Mouse (Mus musculus) cerebellum, adult 9-10 months (tissue): ENCODE measurements around the gene Mmaa.
A peak's percentile ranks its signal among the peaks of the same experiment; 100 is the strongest.

Source experiments
- DNase-seq: peaks from one replicate; pipeline ENCODE4 v3.0.0; 2022

Gene Mmaa

DNA sequence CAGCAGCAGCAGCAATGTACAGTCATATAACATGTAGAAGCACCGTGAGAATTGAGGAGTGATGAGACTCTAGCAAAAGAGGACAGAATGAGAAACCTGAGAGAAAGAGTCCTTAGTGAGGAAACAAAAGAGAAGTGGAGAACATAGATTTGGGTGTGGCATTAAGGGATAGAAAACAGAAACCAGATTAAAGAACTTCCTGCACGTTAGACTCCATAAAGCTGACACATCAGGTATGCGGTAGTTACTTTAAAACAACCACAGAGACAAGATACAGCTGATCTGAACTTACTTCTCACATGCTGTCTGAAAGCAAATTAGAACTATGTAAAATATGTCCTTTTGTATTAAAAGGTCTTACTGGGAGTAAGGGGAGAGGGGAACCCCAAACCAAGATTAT is 8.3 kb downstream of the Mmaa start:
- no peak for DNase-seq

DNA sequence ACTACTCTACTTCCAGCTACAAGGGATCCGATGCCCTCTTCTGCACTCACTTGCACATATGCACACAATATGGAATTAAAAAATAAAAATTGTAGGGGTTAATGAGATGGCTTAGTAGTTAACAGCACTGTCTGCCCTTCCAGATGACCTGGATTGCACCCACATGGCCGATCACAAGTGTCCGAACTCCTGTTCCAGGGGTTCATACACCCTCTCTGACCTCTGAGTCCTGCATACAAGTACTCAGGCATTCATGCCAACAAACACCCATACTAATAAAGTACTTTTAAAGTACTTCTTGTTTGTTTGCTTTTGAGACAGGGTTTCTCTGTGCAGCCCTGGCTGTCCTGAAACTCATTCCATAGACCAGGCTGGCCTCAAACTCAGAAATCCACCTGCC is 10.1 kb downstream of the Mmaa start:
- DNase-seq, result no peak

DNA sequence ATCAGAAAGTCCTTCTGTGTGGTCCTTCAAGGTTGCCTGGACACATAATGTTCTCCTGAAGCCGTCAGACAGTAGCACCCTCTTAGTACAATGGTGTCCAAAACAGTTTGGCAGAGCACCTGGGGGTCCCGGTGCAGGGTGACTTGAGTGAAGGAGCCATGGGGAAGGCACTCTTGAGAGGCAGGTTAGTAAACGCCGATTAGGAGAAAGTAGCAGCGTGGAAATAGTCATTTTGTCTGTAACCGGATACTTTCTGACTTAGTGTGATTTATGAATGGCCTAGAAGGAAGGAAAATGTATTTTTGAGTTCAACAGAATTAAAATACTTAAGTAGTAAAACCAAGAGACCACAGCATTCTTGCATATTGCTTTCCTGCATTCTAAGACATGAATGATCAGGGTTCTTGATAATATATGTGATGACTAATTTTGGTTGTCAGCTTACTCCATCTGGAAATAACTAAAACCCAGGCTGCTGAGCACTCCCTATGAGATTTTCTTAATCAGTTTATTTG is 13.3 kb downstream of the Mmaa start:
- DNase-seq, result no peak

DNA sequence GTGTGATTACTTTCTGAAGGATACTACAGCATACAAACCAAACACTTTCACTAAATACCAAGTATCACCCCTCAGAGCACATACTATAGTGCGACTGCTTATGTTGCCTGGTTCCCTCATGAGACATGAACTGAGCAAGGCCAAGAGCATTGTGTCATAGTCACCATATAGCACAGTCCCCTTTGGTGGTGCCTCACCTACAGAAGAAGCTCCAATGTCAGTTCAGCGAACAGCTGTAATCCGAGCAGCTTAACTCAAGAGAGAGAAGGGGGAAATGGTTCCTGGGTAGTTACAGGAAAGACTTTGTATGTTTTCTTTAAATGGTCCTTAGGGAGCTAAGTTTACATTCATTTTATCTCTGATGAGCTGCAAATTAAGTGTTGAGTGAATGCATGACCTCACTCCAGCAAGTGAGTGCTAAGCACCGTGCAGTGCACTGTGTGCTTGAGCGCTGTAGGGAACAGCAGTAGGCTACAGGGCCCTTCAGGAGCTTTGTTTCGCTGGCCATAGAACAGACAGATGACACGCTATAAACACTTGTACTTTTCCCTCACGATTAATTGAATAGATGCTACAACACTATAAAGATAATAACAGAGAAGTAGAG is 17.4 kb downstream of the Mmaa start:
- DNase-seq, result no peak

DNA sequence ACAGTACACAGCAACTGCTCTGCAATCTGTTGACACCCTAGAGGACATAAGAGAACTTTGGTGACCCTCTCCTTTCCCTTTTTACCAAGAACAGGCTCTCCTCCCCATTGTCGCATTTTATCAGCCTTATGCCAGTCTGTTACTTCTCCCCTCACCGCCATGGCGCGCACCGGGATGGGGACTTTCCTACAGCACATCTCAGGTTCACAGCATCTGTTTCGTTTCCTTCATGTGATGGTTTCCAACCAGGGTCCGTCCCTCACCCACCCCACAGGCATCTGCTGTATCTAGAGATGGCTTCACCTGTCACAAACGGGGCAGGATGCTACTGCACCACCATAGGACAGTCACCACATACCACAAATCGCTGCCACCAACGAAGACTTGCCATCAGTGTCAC is 19.8 kb downstream of the Mmaa start:
- DNase-seq, result no peak

DNA sequence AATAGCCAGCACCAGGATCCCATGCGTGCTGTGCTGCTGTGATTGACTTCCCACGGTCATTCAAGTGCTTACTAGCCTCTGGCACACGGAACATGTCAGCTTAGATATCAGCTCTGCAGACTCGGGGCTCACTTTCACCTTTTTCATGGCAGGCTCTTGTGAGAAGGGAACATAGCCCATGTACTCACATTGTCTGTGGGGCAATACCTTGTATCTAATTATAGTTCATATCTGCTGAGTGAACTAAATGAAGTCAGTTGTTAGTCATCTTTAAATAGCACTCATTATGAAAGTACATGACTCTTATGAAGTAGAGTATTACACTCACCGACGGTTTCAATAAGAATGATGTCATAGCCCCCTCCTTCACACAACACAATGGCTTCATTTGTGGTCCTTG is 21.0 kb downstream of the Mmaa start:
- no peak for DNase-seq

DNA sequence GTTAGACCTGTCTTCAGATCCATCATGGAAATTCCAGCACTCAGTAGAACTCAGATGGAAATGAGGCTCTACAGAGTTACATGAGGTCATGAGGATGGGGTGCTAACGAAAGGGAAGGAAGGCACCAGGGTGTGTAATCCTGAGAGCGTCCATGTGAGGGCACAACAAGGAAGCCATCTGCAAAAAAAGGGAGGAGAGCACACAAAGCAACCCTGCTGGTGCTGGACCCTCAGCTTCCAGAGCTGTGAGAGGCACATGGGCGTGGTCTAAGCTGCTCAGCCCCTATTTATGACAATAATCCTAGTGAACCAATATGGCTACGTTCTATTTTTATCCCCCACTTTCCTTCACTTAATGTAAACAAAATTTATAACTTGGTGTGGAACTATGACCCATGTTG is 22.1 kb downstream of the Mmaa start:
- DNase-seq, result no peak

DNA sequence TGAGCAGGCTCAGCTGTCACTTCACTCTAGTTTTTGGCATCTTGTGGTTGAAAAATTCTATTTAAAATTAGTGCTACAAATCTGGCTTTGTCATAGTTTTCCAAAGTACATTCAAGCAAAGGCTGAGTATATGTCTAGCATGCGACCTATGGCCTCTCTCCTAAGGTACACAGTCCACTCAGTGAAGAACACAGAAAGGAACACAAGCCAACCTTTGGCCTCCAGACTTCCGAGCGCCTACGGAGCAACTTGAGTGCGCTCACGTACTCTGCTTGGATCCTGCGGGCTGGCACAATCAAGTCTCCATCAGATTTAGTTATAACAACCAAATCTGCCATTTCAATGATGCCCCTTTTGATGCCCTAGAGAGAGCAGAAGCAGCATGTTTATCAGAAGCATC is 25.8 kb downstream of the Mmaa start:
- no peak for DNase-seq

DNA sequence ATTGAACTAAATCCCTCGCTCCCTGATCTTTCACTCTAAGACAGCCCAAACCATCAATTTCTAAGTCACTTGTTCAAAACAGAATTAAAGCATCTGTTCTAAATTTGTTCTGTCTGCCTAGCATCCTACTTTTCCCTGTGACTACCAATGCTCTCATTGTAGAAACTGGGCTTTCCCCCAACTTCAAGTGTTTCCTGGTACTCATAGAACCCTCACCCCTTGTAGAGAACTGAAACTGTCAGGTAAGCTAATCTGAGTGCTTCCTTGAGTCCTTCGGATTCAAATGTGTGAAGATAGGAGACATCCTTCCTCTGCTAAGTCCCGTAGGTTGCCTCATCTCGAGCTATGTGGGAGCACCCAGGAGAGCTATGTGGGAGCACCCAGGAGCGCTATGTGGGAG is 32.8 kb downstream of the Mmaa start:
- DNase-seq, result no peak

DNA sequence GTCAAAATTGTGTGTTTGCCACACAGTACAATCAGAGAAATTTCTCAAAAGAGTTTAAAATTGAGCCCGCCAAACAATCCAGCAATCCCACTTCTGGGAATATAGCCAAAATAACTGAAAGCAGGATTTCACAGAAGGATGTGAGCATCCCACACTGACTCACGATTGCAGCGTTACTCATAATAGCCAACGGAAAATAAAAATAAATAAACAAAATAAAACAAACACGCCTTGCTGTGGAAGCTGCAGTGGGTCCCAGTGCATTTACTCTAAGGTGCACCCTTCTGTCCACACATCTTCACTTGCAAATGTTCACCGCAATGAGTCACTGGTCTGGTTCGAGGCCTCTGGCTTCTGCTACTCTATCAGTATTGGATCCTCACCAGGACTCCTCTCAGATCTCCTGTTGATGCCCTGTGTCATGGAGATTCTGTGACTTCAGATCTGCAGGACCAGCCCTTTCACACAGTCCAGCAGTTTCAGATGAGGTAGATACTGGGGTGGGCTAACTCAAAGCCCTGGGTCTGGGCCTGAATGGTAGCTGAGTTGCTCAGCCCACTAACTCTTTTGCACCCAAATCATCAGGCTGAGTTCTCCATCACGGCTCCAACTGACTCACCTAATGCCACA is 38.5 kb downstream of the Mmaa start:
- DNase-seq, result no peak

DNA sequence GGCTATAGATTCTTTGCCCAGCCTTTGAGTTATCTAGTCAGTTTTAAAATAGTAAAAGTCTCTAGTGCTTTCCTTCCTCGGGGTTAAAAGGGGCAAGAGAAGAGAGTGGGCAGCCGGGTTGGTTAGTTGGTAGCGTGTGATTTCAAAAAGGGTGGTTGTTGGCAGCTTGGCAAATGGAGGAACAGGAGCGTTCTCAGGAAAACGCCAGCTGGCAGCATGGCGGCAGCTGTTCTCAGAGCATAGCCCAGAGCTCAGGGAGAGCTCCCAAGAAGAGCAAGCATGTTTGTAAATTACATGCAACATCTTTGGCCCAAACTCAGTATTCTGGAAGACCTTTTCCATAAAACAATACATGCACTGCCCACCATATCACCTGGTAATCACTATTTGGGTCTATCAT is 41.0 kb downstream of the Mmaa start:
- DNase-seq, result no peak

DNA sequence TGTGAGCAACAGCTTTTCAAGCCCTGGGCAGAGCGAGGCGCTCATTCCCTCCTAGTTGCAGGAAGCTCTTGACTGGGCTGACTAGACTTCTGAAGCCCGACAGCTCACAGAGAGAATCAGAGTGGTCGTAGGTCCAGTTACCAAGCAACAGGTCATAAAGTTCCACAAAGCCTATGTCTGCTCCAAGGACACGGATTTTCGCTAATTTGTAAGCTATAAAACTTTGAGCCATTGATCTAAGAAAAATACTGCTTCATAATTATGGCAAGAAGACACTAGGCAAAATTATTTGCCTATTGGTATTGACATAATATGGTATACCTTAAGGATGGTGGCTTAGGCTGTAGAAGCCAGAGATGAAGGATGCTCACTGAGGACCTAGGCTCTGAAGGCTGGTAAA is 46.3 kb downstream of the Mmaa start, which contains the start of gene 1700011L22Rik:
Gene 1700011L22Rik, minus strand, starts transcription at position 101 of the 400 bp plus-strand sequence.
- DNase-seq, result no peak

DNA sequence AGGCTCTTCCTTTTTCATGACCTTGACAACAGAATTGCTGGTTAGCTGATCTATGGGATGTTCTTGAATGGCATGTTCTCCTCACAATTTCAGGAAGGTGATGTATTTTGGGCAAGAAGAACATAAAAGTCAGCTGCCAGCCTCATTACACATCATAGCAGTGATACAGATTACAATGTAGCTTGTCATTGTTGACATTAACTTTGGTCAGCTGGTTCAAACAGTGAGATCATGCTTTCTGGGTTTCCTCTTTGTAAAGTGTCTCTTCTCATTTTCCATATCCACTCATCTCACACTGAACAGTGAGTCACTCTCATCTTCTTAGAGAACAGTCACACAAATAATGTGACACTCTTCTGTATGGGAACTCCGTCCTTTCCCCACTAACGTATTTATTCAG is 51.3 kb downstream of the Mmaa start:
- DNase-seq, result no peak

DNA sequence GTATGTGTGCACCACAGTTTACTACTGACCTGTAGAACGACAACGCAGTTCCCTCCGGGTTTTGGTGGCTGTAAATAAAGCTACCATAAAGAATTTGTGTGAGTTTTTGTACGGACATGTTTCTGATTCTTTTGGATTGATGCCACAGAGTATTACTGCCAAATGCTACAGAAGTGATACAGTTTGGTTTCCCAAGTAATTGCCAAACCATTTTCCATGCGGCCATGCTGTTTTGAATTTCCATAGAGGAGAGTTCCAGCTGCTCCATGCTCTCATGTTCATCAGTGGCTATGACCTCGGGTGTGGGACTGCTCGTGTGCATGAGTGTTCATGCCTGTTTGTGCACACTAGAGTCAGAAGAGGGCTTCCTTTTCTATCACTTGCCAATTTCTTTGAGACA is 54.7 kb downstream of the Mmaa start:
- DNase-seq, result no peak

DNA sequence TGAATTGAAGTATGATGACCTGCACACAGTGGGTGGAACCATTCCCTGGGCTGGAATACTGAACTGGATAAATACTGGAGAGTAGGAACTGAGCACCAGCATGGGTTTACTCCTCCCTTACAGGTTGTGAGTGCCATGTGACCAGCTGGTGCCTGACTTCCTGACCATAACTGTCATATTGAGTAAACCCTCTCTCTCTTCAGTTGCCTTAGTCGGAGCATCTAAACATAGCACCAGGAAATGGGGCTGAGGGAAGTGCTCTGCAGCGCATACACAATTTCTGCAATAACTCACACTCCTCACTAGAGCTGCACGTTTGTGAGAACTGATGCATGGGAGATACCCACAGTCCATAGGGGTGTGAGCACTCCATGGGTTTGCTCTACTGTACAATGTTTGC is 55.4 kb downstream of the Mmaa start:
- DNase-seq, result no peak

DNA sequence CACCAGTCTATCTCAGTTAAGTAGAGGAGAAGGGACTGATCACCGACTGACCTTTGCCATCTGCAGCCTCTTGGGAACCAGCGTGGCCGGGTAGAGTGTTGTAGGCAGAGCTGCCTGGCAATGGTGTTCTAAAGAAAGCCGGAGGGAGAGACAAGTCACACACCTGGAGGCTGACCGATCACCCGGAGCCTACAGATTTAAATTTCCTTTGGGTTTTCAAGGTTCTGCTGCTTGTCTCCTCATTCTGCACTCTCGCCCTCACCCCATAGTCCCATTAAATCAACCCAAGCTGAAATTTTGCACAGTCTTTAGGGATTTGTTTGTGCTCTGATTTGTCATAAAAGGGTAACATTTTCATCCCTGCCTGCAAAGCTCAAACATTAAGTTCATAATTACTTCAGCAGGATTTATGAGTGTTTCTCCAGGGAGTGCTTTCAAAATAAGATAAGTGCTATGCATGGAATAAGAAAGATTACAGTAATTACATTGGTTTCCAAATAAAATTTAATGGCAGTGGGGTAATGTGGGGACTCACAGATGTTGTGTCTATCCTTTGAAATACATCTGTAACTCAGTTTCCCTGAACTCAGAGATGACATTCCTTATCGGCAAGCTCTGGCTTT is 65.4 kb downstream of the Mmaa start:
- no peak for DNase-seq

DNA sequence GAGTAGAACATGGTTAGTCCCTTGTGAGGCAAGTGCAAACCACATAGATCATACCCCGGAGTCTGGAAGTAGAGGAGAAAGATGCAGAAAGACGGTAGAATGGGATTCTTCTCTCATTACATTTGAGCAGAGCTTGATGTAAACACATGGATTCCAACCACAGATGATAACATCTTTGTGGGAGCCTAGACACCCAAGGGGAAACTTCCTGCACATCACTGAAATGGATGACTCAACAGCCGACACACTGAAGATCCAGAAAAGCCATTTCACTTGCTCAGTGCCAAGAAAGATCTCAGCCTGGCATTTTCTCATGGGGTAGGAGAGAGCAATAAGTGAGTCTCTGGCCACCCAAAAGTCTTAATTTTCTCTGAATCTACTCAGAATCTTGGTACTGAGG is 66.8 kb downstream of the Mmaa start:
- DNase-seq, result no peak

DNA sequence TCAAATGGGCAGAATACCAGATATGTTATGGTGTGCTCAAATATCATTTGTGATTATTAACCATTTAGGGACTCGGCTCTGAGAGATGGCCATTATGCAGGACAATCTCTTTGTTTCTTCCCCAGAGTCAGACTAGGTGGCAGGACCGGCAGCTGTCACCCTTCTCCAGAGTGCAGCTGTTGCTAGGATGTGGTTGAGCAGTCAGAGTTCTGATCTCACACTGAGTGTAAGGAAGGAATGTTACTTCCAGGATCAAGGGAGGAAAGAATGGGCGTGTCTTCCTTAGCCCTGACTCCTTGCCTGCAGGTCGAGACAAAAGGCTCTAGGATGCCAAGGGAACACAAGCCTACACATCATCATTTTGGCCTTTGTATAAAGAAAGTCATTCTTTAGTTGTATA is 67.5 kb downstream of the Mmaa start:
- DNase-seq, result no peak

DNA sequence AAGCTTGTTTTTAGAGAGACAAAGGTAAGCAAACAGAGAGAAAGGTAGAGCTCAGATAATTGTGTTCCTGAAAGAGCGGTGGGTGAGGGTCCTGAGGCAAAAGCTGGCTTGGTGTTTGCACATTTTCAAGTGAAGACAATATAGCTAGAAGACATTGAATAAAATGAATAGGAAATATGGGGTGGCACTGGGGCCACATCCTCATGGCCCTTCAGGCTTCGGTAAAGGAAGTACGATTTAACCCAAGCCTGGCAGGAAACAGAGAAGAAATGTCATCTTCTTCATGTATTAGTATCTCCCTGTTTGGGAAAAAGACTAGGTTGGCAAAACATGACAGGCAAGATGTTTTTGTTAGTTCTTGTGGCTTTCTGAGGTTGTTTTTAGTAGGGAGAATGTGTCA is 68.7 kb downstream of the Mmaa start:
- no peak for DNase-seq

DNA sequence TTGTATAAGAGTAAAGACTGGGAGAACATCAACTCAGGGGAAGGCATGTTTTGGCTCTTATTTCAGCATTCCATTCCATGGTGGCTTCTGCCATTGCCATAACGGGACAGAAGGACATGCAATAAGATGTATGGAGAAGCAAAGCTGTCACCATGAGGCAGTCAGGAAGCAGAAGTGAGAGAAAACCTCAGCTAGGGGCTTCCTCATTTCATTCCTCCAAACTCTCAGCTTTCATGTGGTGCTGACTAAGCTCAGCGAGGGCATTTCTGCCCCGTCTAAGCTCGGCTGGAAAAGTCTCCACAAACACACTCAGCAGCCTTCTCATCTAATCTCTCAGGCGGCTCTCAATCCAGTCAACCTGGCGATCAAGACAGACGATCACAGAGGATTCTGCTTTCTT is 69.2 kb downstream of the Mmaa start:
- no peak for DNase-seq

DNA sequence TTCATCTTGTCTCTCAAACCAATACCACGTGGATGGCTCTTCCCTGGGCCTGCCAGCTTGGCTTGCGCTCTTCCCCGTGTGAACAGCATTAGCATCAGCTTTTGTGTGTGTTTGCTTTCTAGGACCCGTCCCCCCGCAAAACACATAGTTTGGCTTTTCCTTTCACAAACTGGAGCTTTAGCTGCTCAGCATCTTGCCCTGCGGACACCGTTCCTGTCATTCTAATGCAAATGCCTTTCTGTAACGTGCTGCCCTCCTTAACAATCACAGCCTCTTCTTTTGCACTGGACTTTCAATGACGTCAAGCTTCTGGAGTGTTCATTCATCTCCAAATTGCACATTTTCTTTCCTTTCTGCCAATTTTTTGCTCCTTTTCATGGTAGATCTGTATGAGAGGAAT is 70.4 kb downstream of the Mmaa start:
- no peak for DNase-seq

DNA sequence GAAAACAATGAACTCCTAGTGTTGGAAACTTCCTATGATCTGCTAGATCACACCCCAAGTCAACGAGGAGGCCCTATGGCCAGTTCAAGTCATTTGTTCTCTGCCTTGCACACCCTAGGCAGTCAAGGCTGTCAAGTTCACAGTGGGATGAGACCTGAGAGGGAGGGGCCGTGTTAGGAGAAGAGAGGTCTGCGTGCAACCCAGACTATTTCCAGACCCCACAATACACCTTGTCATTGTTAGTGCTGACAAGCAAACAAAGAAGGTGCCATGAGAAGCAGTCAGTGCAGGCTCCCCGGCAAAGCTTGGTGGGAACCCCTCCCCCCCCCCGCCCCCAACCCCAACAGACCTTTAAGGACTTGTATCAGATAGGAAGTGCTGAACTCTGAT is 72.0 kb downstream of the Mmaa start:
- DNase-seq, result no peak

DNA sequence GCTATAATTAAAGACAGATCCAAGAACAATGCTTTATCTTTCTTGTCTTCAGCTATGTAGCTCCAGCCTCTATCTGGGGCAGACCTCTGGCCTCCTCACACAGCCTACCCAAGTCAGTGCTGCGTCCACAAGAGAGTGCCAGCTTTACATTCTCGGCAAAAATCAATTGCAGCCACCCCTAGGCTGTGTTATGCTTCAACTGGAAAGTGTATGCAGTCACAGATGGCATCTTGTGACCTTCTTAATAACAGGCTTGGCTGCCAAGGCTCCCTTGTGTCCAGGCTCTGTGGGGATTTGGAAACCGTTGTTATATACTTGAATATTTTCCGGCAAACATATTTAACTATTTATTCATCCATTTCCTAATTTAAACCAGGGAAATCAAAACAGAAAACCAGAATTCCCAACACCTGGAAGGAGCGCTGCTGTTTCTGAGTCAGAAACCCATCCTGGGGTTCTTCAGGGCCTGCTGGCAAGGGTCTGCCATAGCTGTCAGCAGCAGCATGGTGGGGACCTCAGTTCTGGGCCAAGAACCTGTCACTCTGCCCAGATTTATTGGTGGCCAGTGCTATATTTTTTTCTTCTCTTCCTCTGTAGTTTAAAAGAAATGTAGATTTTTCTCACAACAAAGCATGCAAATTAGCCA is 72.5 kb downstream of the Mmaa start:
- peak; percentile 86 for DNase-seq
